Comparison of ENCODE assay signal across 12 mouse cellular contexts in the genomic region with DNA sequence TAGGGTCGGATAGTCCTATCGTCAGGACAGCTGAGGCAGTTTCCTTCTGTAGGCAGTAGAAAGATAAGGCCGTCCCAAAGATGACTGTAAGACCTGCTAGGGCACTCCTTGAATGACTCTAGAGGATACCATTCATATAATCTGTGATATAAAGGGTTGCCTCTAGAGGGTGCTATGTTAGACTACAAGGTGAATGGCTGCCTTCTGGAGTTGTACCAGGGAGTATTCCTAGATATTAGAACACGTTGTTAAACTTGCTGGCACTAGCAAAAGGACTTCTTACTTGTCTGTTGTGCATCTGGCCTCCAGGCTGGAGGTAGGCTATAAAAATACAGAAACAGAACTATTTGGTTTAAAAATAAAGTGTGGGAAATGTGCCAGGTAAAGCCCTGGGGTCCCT.
A peak's percentile ranks its signal among the peaks of the same experiment; 100 is the strongest.
DNase-seq lines count a peak whose midpoint lies in the region; ATAC-seq and TF ChIP-seq lines count a peak whose summit lies in the region.
"Had no signal": no experiment of that assay in that cellular context is flagged by ENCODE, and none has a peak within 500 bp of the region (broad histone marks: within the 10 kb centered on the region; RNA-seq: fewer than 3 reads in every experiment).

No protein-coding gene starts in this region.

- no peak overlapping the region for H3K9ac ChIP-seq in embryonic facial prominence, embryonic 11.5 days (replicated peaks; ENCODE audit: low read length)
- no peak overlapping the region for H3K9ac ChIP-seq in limb, embryonic 14.5 days (ENCODE audit: low read depth, low read length, severe bottlenecking)
- H3K9ac ChIP-seq in ES-Bruce4 (ENCODE audit: low read depth, poor library complexity, severe bottlenecking) = no peak overlapping the region
- H3K9ac ChIP-seq in intestine, postnatal 0 days (ENCODE audit: low read depth, low read length) = no peak overlapping the region

- peak; percentile 54 for DNase-seq in embryonic facial prominence, embryonic 11.5 days (ENCODE audit: low spot score)
- DNase-seq in embryonic facial prominence, embryonic 10.5 days (ENCODE audit: low spot score) = no peak
- DNase-seq in limb, embryonic 14.5 days (ENCODE audit: low spot score) = peak; percentile 58
- no peak for DNase-seq in limb, embryonic 10.5 days (ENCODE audit: low spot score)
- DNase-seq in cerebellum, postnatal 14 days = no peak
- no peak for DNase-seq in spleen, postnatal 10 days (ENCODE audit: low spot score in 2 of 2)
- DNase-seq: adrenal gland, adult 2 months; heart, postnatal 4 days; lung, adult 2 months had no signal

- H3K4me2 ChIP-seq in embryonic facial prominence, embryonic 11.5 days (ENCODE audit: low read depth, low read length) = no peak overlapping the region
- no peak overlapping the region for H3K4me2 ChIP-seq in limb, embryonic 14.5 days (replicated peaks; ENCODE audit: low read depth, low read length, severe bottlenecking)
- H3K4me2 ChIP-seq in intestine, postnatal 0 days (replicated peaks; ENCODE audit: low read depth) = no peak overlapping the region

- H3K9me3 ChIP-seq in embryonic facial prominence, embryonic 11.5 days (replicated peaks; ENCODE audit: control insufficient read depth, low read length) = no peaks in the 10 kb centered on the region
- H3K9me3 ChIP-seq in embryonic facial prominence, embryonic 10.5 days = no peaks in the 10 kb centered on the region
- H3K9me3 ChIP-seq in limb, embryonic 14.5 days (ENCODE audit: control insufficient read depth, low read length) = no peaks in the 10 kb centered on the region
- H3K9me3 ChIP-seq in limb, embryonic 10.5 days (replicated peaks) = no peaks in the 10 kb centered on the region
- no peaks in the 10 kb centered on the region for H3K9me3 ChIP-seq in ES-Bruce4 (replicated peaks; ENCODE audit: control insufficient read depth, insufficient read depth, low read length, poor library complexity, severe bottlenecking)
- no peaks in the 10 kb centered on the region for H3K9me3 ChIP-seq in intestine, postnatal 0 days (ENCODE audit: control insufficient read depth)
- H3K9me3 ChIP-seq: midbrain, embryonic 10.5 days had no signal

- 57% methylated on average over 4 of the region's 4 CpGs for WGBS in embryonic facial prominence, embryonic 11.5 days
- 61% methylated on average over 4 of the region's 4 CpGs for WGBS in embryonic facial prominence, embryonic 10.5 days
- 60% methylated on average over 4 of the region's 4 CpGs for WGBS in limb, embryonic 14.5 days
- WGBS in limb, embryonic 10.5 days = 65% methylated on average over 4 of the region's 4 CpGs
- WGBS in intestine, postnatal 0 days = 46% methylated on average over 4 of the region's 4 CpGs

- TF ChIP-seq CTCF in ES-Bruce4 (IDR thresholded peaks at IDR 0.05; ENCODE audit: low read depth, low read length) = no peak
- peak; percentile 48 for TF ChIP-seq CTCF in intestine, postnatal 0 days (IDR thresholded peaks at IDR 0.05; ENCODE audit: low read depth)

- TF ChIP-seq EP300 in ES-Bruce4 (IDR thresholded peaks at IDR 0.05; ENCODE audit: insufficient read depth, low read depth, low read length) = no peak

- no peaks in the 10 kb centered on the region for H3K4me1 ChIP-seq in embryonic facial prominence, embryonic 11.5 days (ENCODE audit: control insufficient read depth, insufficient read depth, low read length)
- H3K4me1 ChIP-seq in embryonic facial prominence, embryonic 10.5 days = peaks cover 19% of the 10 kb centered on the region
- H3K4me1 ChIP-seq in limb, embryonic 14.5 days (ENCODE audit: control insufficient read depth, insufficient read depth, low read length) = peaks cover 19% of the 10 kb centered on the region
- H3K4me1 ChIP-seq in limb, embryonic 10.5 days = peaks cover 33% of the 10 kb centered on the region
- peaks cover 10% of the 10 kb centered on the region for H3K4me1 ChIP-seq in ES-Bruce4 (ENCODE audit: control insufficient read depth, insufficient read depth, low read length)
- H3K4me1 ChIP-seq in intestine, postnatal 0 days (replicated peaks; ENCODE audit: control insufficient read depth, insufficient read depth, low read length) = no peaks in the 10 kb centered on the region

- TF ChIP-seq POLR2A in limb, embryonic 14.5 days (IDR thresholded peaks at IDR 0.05; ENCODE audit: borderline replicate concordance, extremely low read depth, insufficient read depth, insufficient read length) = no peak
- no peak for TF ChIP-seq POLR2A in ES-Bruce4 (IDR thresholded peaks at IDR 0.05; ENCODE audit: insufficient read depth, low read length)

- H3K36me3 ChIP-seq in embryonic facial prominence, embryonic 11.5 days (replicated peaks; ENCODE audit: control insufficient read depth, insufficient read depth, low read depth, low read length) = no peaks in the 10 kb centered on the region
- no peaks in the 10 kb centered on the region for H3K36me3 ChIP-seq in embryonic facial prominence, embryonic 10.5 days (replicated peaks)
- H3K36me3 ChIP-seq in limb, embryonic 14.5 days (ENCODE audit: control insufficient read depth, insufficient read depth, low read length) = no peaks in the 10 kb centered on the region
- no peaks in the 10 kb centered on the region for H3K36me3 ChIP-seq in limb, embryonic 10.5 days
- no peaks in the 10 kb centered on the region for H3K36me3 ChIP-seq in ES-Bruce4 (ENCODE audit: control insufficient read depth, insufficient read depth, low read length, poor library complexity, severe bottlenecking)
- H3K36me3 ChIP-seq in intestine, postnatal 0 days (ENCODE audit: control insufficient read depth, insufficient read depth) = no peaks in the 10 kb centered on the region
- H3K36me3 ChIP-seq: midbrain, embryonic 10.5 days had no signal

- ATAC-seq in embryonic facial prominence, embryonic 11.5 days (replicated peaks; ENCODE audit: insufficient number of reproducible peaks, low FRiP score, low TSS enrichment, low read depth) = no peak
- ATAC-seq in limb, embryonic 14.5 days (ENCODE audit: low FRiP score, low read depth) = peak; percentile 50; the same call in 1 of the 2 replicates
- ATAC-seq in intestine, postnatal 0 days = no peak

- H3K27me3 ChIP-seq in embryonic facial prominence, embryonic 11.5 days (ENCODE audit: control insufficient read depth, insufficient read depth, low read length) = no peaks in the 10 kb centered on the region
- peaks cover 8% of the 10 kb centered on the region; the same call in 1 of the 2 replicates for H3K27me3 ChIP-seq in embryonic facial prominence, embryonic 10.5 days (replicated peaks; ENCODE audit: low read depth, poor library complexity, severe bottlenecking)
- H3K27me3 ChIP-seq in limb, embryonic 14.5 days (ENCODE audit: control insufficient read depth, insufficient read depth, low read length) = no peaks in the 10 kb centered on the region
- no peaks in the 10 kb centered on the region for H3K27me3 ChIP-seq in limb, embryonic 10.5 days (ENCODE audit: low read depth, poor library complexity, severe bottlenecking)
- no peaks in the 10 kb centered on the region for H3K27me3 ChIP-seq in ES-Bruce4 (ENCODE audit: control insufficient read depth, insufficient read depth, low read length, poor library complexity, severe bottlenecking)
- no peaks in the 10 kb centered on the region for H3K27me3 ChIP-seq in intestine, postnatal 0 days (replicated peaks; ENCODE audit: control insufficient read depth, insufficient read depth, low read length)

- H3K27ac ChIP-seq in embryonic facial prominence, embryonic 11.5 days (replicated peaks; ENCODE audit: low read depth, low read length) = no peak overlapping the region
- H3K27ac ChIP-seq in embryonic facial prominence, embryonic 10.5 days (replicated peaks) = no peak overlapping the region
- peak overlapping the region; percentile 45; the same call in 1 of the 2 replicates for H3K27ac ChIP-seq in limb, embryonic 14.5 days (replicated peaks; ENCODE audit: low read depth, low read length)
- H3K27ac ChIP-seq in limb, embryonic 10.5 days = no peak overlapping the region
- H3K27ac ChIP-seq in ES-Bruce4 (ENCODE audit: insufficient read depth, low read length) = peak overlapping the region; percentile 18
- H3K27ac ChIP-seq in intestine, postnatal 0 days (ENCODE audit: low read depth, low read length) = no peak overlapping the region
- H3K27ac ChIP-seq: midbrain, embryonic 10.5 days had no signal

- H3K4me3 ChIP-seq in embryonic facial prominence, embryonic 11.5 days (ENCODE audit: low read depth, low read length) = no peak overlapping the region
- no peak overlapping the region for H3K4me3 ChIP-seq in embryonic facial prominence, embryonic 10.5 days
- H3K4me3 ChIP-seq in limb, embryonic 14.5 days (replicated peaks; ENCODE audit: low read length) = no peak overlapping the region
- no peak overlapping the region for H3K4me3 ChIP-seq in limb, embryonic 10.5 days
- H3K4me3 ChIP-seq in ES-Bruce4 (ENCODE audit: low read depth, low read length) = no peak overlapping the region
- no peak overlapping the region for H3K4me3 ChIP-seq in intestine, postnatal 0 days (ENCODE audit: low read depth, low read length)
- H3K4me3 ChIP-seq: midbrain, embryonic 10.5 days had no signal

Comparison
In these comparisons a context has a peak if more than half of its experiments do, and no peak if none do; other contexts are left out.
1. DNase-seq: peak in embryonic facial prominence, embryonic 11.5 days (single experiment) and limb, embryonic 14.5 days (single experiment); none in embryonic facial prominence, embryonic 10.5 days (single experiment), limb, embryonic 10.5 days (single experiment), cerebellum, postnatal 14 days (0 of 2) and spleen, postnatal 10 days (0 of 2).
2. H3K27ac ChIP-seq: peak in limb, embryonic 14.5 days (single experiment) and ES-Bruce4 (single experiment); none in embryonic facial prominence, embryonic 11.5 days (single experiment), embryonic facial prominence, embryonic 10.5 days (single experiment), limb, embryonic 10.5 days (single experiment) and intestine, postnatal 0 days (single experiment).